Mouse (Mus musculus) embryonic fibroblast, embryonic 13.5 days (primary cell): ENCODE measurements around the gene Accsl.

Experiments used
- CTCF ChIP-seq: IDR thresholded peaks from 2 replicates; pipeline ENCODE4 v1.5.1; 2011; ENCODE audit warnings: mild to moderate bottlenecking, control low read depth, low read length, moderate library complexity, borderline replicate concordance; ENCODE audit not compliant: insufficient read depth
- POLR2A ChIP-seq: IDR thresholded peaks from 2 replicates; pipeline ENCODE4 v1.6.1; 2011; ENCODE audit warnings: low read depth, mild to moderate bottlenecking, control low read depth, low read length, moderate library complexity

- TF ChIP-seq CTCF: no peak
- no peak for TF ChIP-seq POLR2A
These were observed 12.8 kb upstream of the Accsl start for GRCm38 (mm10) chr2:93881640-93882367.
